Mouse (Mus musculus): ENCODE measurements around the gene Smarca2. TPM values are rescaled to one million over a fixed set of nuclear protein-coding genes. Genes with fewer than 3 reads are reported as not detected.

Gene Smarca2
- 82.1 and 134 TPM in 2 replicates for total RNA-seq (2023)

GRCm38 (mm10) chr19:26604755-26605300 is at the start of gene Smarca2:
Gene Smarca2 (plus strand): TSS chr19:26605050.

